Mouse (Mus musculus): ENCODE measurements at regions not wholly inside any gene's neighbourhood (a gene's known extent, or its start where the extent isn't known, plus 50 kb on each side); places are given as distances from the start of the nearest gene placed in this dataset.

DNA sequence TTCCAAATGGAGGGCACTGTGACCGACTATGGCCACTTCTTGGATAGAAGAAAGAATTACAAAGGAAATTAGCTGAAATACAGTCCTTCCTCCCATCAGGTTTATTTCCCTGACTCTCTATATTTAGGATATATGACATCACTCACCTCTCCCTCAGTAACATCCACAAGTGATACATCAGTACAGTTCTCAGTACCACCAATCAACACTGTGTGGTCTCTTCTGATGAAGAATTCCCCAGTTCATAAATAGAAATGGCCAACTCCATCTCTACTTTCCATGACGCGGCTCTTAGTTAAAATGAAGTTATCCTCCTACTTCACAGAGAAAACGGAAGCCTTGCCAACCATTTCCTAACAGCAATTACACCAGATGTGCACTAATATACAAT lies 208.3 kb upstream of the Dio2 start:
- Histone ChIP-seq H3K36me3 (ENCODE audit: insufficient read depth) (no peaks in the 10 kb centered on the region), H3K27me3 (ENCODE audit: insufficient read depth, low read length) (no peaks in the 10 kb centered on the region), H3K4me2 (ENCODE audit: low read depth) (no peak overlapping the region), H3K4me1 (ENCODE audit: insufficient read depth) (no peaks in the 10 kb centered on the region), H3K27ac (ENCODE audit: low read depth, low read length) (no peak overlapping the region), H3K9ac (no peak overlapping the region), H3K4me3 (ENCODE audit: low read depth, low read length) (no peak overlapping the region), H3K9me3 (ENCODE audit: low read length) (no peaks in the 10 kb centered on the region)
- DNase-seq (no peak), ATAC-seq (no peak)
- 95% methylated on average over 4 of the region's 4 CpGs for WGBS
- TF ChIP-seq CTCF (IDR thresholded peaks at IDR 0.05; ENCODE audit: low read depth) = no peak

DNA sequence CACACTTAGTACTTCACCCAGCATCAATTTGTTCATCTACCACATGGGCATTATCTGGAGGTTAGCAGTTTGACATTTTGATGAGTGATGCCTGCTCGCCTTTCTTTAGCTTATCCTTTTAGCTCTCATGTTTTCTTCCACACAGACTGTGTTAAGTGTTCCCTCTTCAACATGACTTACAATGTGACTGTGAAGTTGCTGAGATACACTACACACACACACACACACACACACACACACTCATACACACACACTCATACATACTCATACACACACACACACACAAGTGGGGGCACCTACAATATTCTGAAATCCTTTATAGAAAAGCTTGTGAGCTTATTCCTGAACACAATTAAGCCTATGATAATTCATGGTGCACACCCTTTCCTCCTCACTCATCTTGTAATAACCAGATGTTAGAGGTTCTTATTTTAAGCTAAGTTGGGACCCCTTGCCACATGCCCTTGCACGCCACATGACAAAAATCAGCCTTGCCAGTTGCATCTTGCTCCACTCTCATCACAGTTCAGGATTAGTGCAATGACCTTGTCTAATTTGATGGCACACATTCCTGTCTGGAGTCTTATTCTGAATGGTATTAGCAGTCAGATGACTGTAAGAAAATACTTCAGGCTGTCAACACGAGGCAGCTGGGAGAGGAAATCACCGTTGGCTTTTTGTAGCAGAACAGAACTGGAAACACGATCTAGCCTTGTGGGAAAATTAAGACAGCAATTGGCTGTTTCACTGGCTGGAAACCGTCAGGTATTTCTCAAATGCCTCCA lies 207.7 kb upstream of the Dio2 start:
- Histone ChIP-seq H3K4me2 (ENCODE audit: low read depth) (no peak overlapping the region), H3K4me3 (ENCODE audit: low read depth, low read length) (no peak overlapping the region), H3K9me3 (ENCODE audit: low read length) (no peaks in the 10 kb centered on the region), H3K4me1 (ENCODE audit: insufficient read depth) (no peaks in the 10 kb centered on the region), H3K27ac (ENCODE audit: low read depth, low read length) (no peak overlapping the region), H3K36me3 (ENCODE audit: insufficient read depth) (no peaks in the 10 kb centered on the region), H3K9ac (no peak overlapping the region), H3K27me3 (ENCODE audit: insufficient read depth, low read length) (no peaks in the 10 kb centered on the region)
- TF ChIP-seq CTCF (IDR thresholded peaks at IDR 0.05; ENCODE audit: low read depth) = no peak
- ATAC-seq = no peak
- no peak for DNase-seq
- WGBS = 71% methylated on average over 6 of the region's 6 CpGs

DNA sequence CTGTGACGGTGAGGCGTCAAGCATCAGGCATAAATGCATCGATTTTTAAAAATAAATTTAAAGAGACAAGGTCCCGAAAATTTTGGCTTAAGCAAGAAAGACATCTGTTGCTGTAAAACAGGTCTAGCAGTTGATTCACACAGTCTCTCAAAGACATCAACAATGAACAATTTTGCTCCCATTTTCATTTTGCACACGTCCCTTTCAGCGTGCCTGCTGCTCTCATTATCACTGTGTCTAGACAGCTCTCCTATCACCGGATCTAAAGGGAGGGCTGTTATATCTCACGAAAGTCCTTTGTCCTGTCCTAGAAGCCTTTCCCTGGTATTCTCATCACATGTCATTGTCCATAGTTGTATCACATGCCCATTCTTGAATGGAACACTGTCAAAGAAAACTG lies 194.4 kb upstream of the Dio2 start:
- no peak overlapping the region for H3K9ac ChIP-seq
- no peak for TF ChIP-seq CTCF (IDR thresholded peaks at IDR 0.05; ENCODE audit: low read depth)
- H3K27ac ChIP-seq (ENCODE audit: low read depth, low read length) = no peak overlapping the region
- H3K36me3 ChIP-seq (ENCODE audit: insufficient read depth) = no peaks in the 10 kb centered on the region
- 63% methylated on average over 8 of the region's 8 CpGs for WGBS
- no peaks in the 10 kb centered on the region for H3K4me1 ChIP-seq (ENCODE audit: insufficient read depth)
- H3K9me3 ChIP-seq (ENCODE audit: low read length) = no peaks in the 10 kb centered on the region
- H3K27me3 ChIP-seq (ENCODE audit: insufficient read depth, low read length) = no peaks in the 10 kb centered on the region
- H3K4me3 ChIP-seq (ENCODE audit: low read depth, low read length) = no peak overlapping the region
- peak; percentile 92 for ATAC-seq
- H3K4me2 ChIP-seq (ENCODE audit: low read depth) = no peak overlapping the region
- DNase-seq = peak; percentile 42

DNA sequence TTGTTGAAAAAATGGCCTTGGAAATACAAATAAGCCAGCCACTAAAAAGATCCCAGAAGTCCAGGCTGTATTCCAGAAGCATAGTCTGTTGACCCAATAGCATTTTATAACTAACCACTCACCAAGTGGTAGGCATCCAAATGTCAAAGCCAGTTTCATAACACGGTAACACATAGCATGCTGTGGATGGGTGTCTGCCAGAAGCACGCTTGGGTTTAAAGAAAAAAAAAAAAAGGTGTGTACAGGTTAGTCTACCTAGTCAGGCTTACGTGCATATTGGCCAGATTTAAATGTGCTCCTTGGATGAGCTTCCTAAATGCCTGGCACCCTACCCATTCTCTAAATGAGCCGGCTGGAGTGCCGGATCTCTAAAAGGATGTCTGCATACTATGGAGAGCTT lies 194.0 kb upstream of the Dio2 start:
- Histone ChIP-seq H3K4me2 (ENCODE audit: low read depth) (no peak overlapping the region), H3K9ac (no peak overlapping the region), H3K4me1 (ENCODE audit: insufficient read depth) (no peaks in the 10 kb centered on the region), H3K27me3 (ENCODE audit: insufficient read depth, low read length) (no peaks in the 10 kb centered on the region), H3K36me3 (ENCODE audit: insufficient read depth) (no peaks in the 10 kb centered on the region), H3K9me3 (ENCODE audit: low read length) (no peaks in the 10 kb centered on the region), H3K4me3 (ENCODE audit: low read depth, low read length) (no peak overlapping the region), H3K27ac (ENCODE audit: low read depth, low read length) (no peak overlapping the region)
- peak; percentile 48 for ATAC-seq
- DNase-seq = peak; percentile 13
- 57% methylated on average over 5 of the region's 5 CpGs for WGBS
- TF ChIP-seq CTCF (IDR thresholded peaks at IDR 0.05; ENCODE audit: low read depth) = no peak

DNA sequence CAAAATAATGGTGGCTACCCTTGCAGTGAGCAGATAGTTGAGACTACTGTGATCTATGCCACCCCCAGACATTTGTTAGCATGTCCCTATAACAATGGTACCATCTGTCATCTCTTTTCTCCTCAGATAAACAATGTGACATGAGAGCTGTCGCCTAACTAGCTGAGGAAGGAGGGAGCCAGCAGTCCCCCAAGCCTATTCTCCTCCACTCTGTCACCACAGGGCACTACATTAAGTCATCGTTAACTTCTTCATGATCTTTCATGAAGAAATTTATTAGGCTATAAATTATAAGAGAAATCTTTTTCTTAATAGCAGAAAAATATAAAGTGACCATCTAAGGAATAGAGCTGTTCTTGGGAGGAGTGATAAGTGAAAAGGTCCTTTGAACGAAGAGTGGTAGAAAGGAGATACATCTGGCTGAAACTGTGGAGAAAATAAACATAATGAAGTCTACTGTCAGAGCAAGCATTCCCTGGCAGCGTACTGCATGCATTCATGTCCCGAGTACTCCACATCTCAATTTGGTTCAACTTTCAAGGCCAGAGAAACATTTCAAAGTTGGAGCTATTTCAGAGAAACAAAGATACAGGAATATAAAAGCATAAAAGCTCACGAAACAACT lies 192.0 kb upstream of the Dio2 start:
- no peak for DNase-seq
- no peak for ATAC-seq
- no peaks in the 10 kb centered on the region for H3K27me3 ChIP-seq (ENCODE audit: insufficient read depth, low read length)
- H3K4me3 ChIP-seq (ENCODE audit: low read depth, low read length) = no peak overlapping the region
- H3K9me3 ChIP-seq (ENCODE audit: low read length) = no peaks in the 10 kb centered on the region
- H3K27ac ChIP-seq (ENCODE audit: low read depth, low read length) = no peak overlapping the region
- H3K36me3 ChIP-seq (ENCODE audit: insufficient read depth) = no peaks in the 10 kb centered on the region
- H3K4me2 ChIP-seq (ENCODE audit: low read depth) = no peak overlapping the region
- no peak overlapping the region for H3K9ac ChIP-seq
- TF ChIP-seq CTCF (IDR thresholded peaks at IDR 0.05; ENCODE audit: low read depth) = no peak
- H3K4me1 ChIP-seq (ENCODE audit: insufficient read depth) = no peaks in the 10 kb centered on the region
- WGBS = 79% methylated on average over 6 of the region's 6 CpGs

DNA sequence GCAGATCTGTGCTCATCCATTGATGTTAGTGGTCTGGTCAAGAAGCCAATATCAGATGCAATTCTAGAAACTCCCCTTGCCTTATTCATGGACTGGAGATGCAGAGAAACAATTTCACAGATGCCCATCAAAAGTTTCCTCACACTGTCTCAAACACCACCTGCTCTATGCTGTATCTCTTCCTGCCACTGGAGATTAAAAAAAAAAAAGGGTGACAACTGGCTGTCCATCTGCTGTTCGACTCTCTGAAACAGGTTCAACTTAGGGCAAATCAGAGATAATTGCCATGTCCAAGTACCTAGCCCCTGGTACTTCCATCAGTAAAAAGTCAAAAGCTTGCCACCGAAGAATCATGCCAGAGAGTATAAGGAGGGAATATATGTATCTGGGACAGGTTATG lies 185.4 kb upstream of the Dio2 start:
- WGBS = 91% methylated on average over 2 of the region's 2 CpGs
- no peak for TF ChIP-seq CTCF (IDR thresholded peaks at IDR 0.05; ENCODE audit: low read depth)
- no peaks in the 10 kb centered on the region for H3K9me3 ChIP-seq (ENCODE audit: low read length)
- H3K4me1 ChIP-seq (ENCODE audit: insufficient read depth) = no peaks in the 10 kb centered on the region
- H3K9ac ChIP-seq = no peak overlapping the region
- no peak overlapping the region for H3K4me3 ChIP-seq (ENCODE audit: low read depth, low read length)
- no peak overlapping the region for H3K27ac ChIP-seq (ENCODE audit: low read depth, low read length)
- ATAC-seq = no peak
- H3K4me2 ChIP-seq (ENCODE audit: low read depth) = no peak overlapping the region
- no peaks in the 10 kb centered on the region for H3K27me3 ChIP-seq (ENCODE audit: insufficient read depth, low read length)
- no peaks in the 10 kb centered on the region for H3K36me3 ChIP-seq (ENCODE audit: insufficient read depth)
- no peak for DNase-seq

DNA sequence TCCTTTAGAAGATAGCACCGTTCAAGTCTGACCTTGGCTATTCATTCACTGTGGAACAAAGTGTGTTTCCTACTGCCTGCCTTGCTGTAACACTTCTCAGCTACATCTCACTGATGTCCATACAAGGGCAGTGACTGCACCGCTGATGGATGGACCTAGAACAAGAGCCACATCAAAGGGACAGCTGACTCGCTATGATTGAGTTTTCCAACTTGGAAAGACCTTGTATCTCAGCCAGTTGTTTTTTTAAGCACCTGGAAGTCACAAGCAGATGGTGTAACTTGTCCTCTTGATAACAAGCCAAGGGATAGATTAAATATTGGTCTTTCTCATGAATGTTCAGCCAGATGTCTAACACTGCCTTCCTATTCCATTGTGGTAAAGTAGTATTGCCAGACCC lies 184.9 kb upstream of the Dio2 start:
- no peak overlapping the region for H3K9ac ChIP-seq
- no peaks in the 10 kb centered on the region for H3K27me3 ChIP-seq (ENCODE audit: insufficient read depth, low read length)
- no peak for ATAC-seq
- H3K36me3 ChIP-seq (ENCODE audit: insufficient read depth) = no peaks in the 10 kb centered on the region
- TF ChIP-seq CTCF (IDR thresholded peaks at IDR 0.05; ENCODE audit: low read depth) = no peak
- H3K4me1 ChIP-seq (ENCODE audit: insufficient read depth) = no peaks in the 10 kb centered on the region
- H3K9me3 ChIP-seq (ENCODE audit: low read length) = no peaks in the 10 kb centered on the region
- H3K4me3 ChIP-seq (ENCODE audit: low read depth, low read length) = no peak overlapping the region
- H3K27ac ChIP-seq (ENCODE audit: low read depth, low read length) = no peak overlapping the region
- no peak for DNase-seq
- H3K4me2 ChIP-seq (ENCODE audit: low read depth) = no peak overlapping the region
- 84% methylated on average over 3 of the region's 3 CpGs for WGBS
